Mouse (Mus musculus): ENCODE measurements around the gene Shc4.

- TF ChIP-seq EP300 (IDR thresholded peaks at IDR 0.05; ENCODE audit: low read depth) (no peak), CTCF (IDR thresholded peaks at IDR 0.05; ENCODE audit: low read depth) (no peak)
Measured at GRCm38 (mm10) chr2:125653286-125653685, 70.7 kb downstream of the Shc4 start.

Data from liver, postnatal 0 days (tissue).